Mouse (Mus musculus): ENCODE results near the gene C1qa.
A peak's percentile ranks its signal among the peaks of the same experiment; 100 is the strongest.

C1qa gene

GRCm38 (mm10) chr4:136904767-136905539, 6.3 kb upstream of the C1qa start:
- no peak for DNase-seq (ENCODE audit: inconsistent age in 2 of 2, low spot score in 1 of 2)

DNA sequence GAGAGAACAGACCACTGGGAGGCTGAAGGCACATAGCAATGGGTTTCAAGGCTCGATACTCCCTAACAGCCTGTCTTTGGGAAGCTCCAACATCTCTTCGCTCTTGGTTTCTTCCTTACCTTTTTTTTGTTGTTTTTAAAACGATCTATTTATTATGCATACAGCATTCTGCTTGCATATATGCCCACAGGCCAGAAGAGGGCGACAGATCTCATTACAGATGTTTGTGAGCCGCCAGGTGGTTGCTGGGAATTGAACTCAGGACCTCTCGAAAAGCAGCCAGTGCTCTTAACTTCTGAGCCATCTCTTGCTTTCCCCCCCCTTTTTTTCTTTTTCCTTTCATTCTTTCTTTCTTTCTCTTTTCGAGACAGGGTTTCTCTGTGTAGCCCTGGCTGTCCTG, 551 bp upstream of the C1qa start:
- DNase-seq (ENCODE audit: inconsistent age in 2 of 2, low spot score in 1 of 2), result no peak

DNA sequence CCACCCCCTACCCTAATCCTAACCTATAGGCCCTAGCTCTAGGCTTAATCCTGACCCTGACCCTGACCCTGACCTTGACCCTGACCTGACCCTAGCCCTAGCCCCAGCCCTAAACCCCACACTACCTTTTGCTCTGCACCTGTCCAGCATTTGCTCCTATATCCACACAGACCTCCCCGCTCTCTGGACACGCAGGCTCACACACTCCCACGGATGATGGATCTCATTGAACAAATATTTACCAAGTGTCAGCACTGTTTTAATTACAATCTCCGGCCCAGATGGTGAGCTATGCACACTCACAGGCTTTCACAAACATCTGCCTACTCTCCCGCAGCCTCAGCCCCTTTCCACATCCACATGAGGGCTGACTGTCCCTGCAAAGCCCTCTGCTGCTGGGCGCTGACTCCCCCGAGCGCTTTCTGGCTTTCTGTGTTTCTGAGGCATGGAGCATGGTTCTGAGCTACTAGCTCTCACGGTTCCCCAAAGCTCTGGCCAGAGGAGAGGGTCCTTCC, 462 bp downstream of the C1qa start:
- no peak for DNase-seq (ENCODE audit: inconsistent age in 2 of 2, low spot score in 1 of 2)

DNA sequence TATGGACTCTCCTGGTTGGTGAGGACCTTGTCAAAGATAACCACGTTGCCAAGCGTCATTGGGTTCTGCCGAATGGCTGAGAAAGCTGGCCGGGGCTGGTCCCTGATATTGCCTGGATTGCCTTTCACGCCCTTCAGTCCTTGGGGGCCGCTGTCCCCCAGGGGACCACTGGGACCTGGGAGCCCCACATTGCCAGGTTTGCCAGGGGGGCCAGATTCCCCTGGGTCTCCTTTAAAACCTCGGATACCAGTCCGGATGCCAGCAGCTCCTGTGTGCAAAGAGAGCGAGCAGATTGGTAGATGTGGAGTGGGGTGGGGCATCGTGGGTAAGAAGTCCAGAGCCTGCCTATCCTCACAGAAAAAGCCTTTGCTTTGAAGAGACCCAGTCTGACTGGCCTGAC, 2.1 kb downstream of the C1qa start:
- peak in 1 of 2 experiments; percentile 25 for DNase-seq (ENCODE audit: inconsistent age in 2 of 2, low spot score in 1 of 2)

DNA sequence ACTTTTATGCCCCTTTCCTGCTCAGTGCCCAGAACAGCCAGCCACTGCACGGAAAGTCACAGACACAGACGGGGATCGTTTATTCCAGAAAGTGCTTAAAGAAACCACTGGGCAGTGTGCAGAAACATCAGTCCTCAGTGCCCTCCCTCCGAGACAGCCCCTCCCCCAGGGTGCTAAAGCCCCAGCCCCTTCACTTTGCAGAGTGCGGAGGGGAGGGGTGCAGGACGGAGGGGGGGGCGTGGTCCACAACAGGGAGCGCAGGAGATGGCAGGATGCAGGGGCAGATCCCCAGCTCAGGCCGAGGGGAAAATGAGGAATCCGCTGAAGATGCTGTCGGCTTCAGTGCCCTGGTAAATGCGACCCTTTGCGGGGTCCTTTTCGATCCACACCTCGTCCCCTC, 2.7 kb downstream of the C1qa start:
- DNase-seq (ENCODE audit: inconsistent age in 2 of 2, low spot score in 1 of 2), result peak in 1 of 2 experiments; percentile 34

- DNase-seq (ENCODE audit: inconsistent age in 2 of 2, low spot score in 1 of 2), result no peak
These were observed 3.8 kb downstream of the C1qa start for GRCm38 (mm10) chr4:136894821-136895220.

- peak in 1 of 2 experiments; percentile 65 for DNase-seq (ENCODE audit: inconsistent age in 2 of 2, low spot score in 1 of 2)
These were observed 4.7 kb downstream of the C1qa start for GRCm38 (mm10) chr4:136893691-136894543.

DNA sequence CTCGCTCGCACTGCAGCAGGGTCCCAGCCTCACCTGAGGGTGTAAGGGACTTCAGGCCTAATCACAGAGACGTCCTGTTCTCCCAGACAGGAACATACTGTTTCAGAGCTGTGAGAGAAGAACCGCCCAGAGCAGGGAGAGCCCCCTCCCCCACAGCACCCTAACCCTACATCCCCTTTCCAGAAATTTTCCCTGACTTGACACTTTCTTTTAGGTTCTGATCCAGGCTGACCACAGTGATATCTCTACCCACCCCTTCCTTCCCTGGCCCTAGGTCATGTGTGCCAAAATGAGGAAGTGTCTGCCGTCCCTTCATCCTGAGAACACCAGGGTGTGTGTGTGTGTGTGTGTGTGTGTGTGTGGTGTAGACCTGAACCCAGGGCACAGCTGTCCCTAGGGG, 5.8 kb downstream of the C1qa start, which contains the start of gene C1qc:
TSS of gene C1qc (minus strand) at position 255 of the 400 bp plus-strand sequence.
- DNase-seq (ENCODE audit: inconsistent age in 2 of 2, low spot score in 1 of 2), result peak in 1 of 2 experiments; percentile 35

DNA sequence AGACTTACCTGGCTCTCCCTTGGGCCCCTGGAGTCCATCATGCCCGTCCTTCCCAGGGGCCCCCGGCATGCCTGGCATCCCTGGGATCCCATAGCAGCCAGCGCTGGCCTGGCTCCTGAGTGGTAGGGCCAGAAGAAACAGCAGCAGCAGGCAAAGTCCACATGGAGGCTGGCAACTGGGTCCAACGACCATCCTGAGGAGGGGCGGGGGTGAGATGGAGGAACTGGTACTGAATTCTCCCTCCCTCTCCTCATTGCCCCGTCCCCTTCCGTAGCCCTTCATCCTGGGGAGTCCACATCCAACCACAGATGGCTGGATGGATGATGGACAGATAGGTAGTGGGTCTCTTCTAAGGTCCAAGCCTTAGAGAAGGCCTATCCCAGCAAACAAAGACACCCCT, 6.2 kb downstream of the C1qa start:
- no peak for DNase-seq (ENCODE audit: inconsistent age in 2 of 2, low spot score in 1 of 2)

GRCm38 (mm10) chr4:136891115-136891514, 7.5 kb downstream of the C1qa start:
- no peak for DNase-seq (ENCODE audit: inconsistent age in 2 of 2, low spot score in 1 of 2)

GRCm38 (mm10) chr4:136889981-136890380, 8.6 kb downstream of the C1qa start:
- no peak for DNase-seq (ENCODE audit: inconsistent age in 2 of 2, low spot score in 1 of 2)

DNA sequence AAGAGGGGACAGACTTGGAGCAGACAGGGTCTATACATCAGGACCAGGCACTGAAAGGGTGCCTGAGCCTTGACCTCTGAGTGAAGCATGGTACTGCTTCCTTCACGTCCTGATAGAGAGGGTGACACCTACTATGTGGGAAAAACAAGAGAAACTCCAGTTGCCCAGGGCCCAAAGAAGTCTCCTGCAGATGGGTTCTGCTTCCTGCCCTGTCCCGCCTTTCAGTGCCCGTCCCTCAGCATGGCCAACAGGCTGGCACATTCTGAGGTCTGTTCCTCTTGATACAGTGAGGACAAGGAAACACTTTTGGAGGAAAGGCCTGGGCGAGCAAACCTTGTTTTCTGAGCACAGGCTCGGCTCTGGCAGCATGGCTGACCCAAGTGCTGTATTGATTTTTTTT, 10.9 kb downstream of the C1qa start:
- DNase-seq (ENCODE audit: inconsistent age in 2 of 2, low spot score in 1 of 2), result no peak

GRCm38 (mm10) chr4:136886101-136886500, 12.5 kb downstream of the C1qa start, which contains the start of gene C1qb:
C1qb (minus strand) TSS chr4:136886187.
- no peak for DNase-seq (ENCODE audit: inconsistent age in 2 of 2, low spot score in 1 of 2)

DNA sequence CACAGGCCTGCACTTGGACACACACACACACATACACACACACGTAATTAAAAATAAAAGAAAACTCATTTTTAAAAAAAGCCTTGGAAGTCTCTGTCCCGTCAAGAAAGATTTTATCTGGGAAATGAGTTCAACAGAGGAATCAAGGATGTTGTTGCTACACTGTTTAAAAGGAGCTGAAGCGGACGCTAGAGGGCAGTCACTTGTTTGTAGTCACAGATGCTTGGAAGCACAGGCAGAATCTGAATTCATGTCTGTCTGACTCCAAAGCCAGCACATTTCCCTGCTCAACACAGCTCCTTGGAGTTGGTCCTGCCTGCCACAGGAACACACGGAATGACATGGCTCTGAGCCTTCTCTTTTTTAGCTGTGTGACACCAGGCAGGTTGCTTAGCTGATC, 20.0 kb downstream of the C1qa start:
- peak in 1 of 2 experiments; percentile 55 for DNase-seq (ENCODE audit: inconsistent age in 2 of 2, low spot score in 1 of 2)

DNA sequence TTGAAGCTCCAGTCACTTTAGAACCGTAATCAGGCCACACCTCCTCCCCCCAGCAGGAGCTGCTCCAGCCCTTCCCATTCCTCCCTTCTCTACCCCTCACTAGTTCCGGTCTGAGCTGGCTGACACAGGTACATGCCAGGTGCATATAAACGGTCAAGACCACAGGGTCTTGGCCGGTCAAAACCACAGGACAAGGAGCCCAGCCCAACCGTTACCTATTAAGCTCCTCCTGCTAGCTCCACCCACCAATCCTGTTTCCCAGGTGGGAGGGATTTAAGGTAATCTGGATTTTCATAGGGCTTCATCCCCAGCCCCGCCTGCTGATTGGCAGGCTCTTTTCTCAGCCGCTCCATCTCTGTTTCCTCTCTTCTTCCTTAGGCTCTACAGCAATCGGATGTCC, 20.4 kb downstream of the C1qa start:
- no peak for DNase-seq (ENCODE audit: inconsistent age in 2 of 2, low spot score in 1 of 2)

- DNase-seq (ENCODE audit: inconsistent age in 2 of 2, low spot score in 1 of 2), result peak in 1 of 2 experiments; percentile 74
These were observed 21.6 kb downstream of the C1qa start for GRCm38 (mm10) chr4:136876971-136877370.

- no peak for DNase-seq (ENCODE audit: inconsistent age in 2 of 2, low spot score in 1 of 2)
These were observed 23.6 kb downstream of the C1qa start for GRCm38 (mm10) chr4:136875012-136875411.

DNA sequence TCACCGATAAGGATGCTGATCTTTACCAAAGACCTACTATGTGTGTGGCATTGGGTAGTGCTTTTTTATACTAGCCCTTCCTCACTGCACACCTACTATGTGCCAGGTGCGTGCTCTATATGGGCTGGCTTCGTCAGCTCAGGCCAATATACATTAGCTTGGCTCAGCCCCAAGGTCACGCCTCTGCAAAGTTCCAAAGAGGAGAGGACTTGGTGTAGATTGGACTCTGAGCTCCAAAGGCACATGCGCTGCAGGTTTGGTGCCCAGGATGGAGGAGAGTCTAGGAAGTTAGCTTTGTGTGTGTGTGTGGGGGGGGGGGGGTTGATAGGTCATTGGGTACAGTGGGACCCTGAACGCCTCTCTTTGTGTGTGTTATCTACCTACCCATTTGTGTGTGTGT, 30.2 kb downstream of the C1qa start:
- no peak for DNase-seq (ENCODE audit: inconsistent age in 2 of 2, low spot score in 1 of 2)

DNA sequence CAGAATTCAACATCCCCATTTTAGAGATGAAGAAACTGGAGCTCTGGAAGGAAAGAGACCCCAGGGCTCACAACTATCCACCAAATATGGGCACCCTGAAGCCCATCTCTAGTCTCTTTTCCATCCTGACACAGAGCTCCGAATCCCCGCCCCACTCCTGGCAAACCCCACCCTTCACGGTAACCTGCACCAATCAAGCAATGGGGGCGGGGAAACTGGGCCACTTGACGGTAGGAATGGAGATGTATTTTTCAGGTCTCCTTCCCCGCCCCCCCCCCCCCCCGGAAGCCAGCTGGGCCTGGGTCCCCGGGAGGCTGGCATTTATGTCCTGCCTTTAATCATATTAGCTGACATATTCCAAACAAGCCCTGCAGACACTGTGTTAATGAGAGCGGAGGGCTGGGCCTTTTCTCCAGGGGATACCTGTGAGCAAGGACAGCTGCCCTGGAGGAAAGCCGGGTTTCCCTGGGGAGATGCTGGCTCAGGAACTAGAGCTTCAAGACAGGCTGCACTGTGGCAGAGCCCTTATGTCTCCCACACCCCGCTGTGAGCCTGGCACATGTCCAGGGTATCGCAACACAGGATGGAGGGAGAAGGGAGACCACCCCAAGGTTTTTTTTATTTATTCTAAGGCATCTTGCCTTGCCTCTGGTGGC, 30.8 kb downstream of the C1qa start:
- no peak for DNase-seq (ENCODE audit: inconsistent age in 2 of 2, low spot score in 1 of 2)

GRCm38 (mm10) chr4:136865531-136865930, 33.1 kb downstream of the C1qa start:
- no peak for DNase-seq (ENCODE audit: inconsistent age in 2 of 2, low spot score in 1 of 2)

DNA sequence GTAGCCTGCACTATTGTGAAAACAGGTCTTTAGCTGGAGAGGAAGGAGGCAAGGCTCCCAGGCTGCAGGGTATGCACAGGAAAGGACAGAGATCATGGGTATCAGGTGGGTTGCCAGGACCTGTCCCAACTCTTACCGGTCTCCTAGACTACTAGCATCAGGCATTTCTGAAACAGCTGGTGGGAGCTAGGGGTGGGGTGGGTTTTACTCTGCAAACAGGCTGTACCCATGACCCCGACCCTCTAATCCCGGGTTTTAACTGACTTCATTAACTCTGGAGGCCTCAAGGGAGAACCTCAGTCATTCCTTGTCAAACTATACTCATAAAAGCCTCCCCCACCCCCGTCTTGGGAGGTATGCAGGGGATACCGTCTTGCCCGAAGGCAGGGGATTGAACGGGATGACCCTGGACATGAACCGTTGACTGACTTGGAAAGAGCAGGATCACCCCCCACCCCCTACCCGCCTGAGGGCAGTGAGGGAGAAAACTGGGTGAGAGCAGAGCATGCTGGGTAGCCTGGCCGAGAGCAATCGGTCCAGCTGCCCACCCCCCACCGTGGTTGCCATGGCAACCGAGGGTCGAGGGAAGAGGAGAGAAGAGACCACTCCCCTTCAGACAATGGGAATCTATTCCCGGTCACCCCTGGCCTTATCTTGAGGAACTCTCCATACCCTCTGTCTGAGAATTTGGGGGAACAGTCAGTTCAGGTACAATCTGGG, 33.7 kb downstream of the C1qa start:
- DNase-seq (ENCODE audit: inconsistent age in 2 of 2, low spot score in 1 of 2), result no peak
